Mouse (Mus musculus) urinary bladder, adult 18-20 months (tissue): ENCODE measurements at regions not wholly inside any gene's neighbourhood (a gene's known extent, or its start where the extent isn't known, plus 50 kb on each side); places are given as distances from the start of the nearest gene placed in this dataset.

Experiments used
- DNase-seq, 2 experiments: peaks; one replicate each; pipeline ENCODE4 v3.0.0; 2022; ENCODE audit warnings: low spot score in 2 of 2, mixed read lengths in 2 of 2

DNA sequence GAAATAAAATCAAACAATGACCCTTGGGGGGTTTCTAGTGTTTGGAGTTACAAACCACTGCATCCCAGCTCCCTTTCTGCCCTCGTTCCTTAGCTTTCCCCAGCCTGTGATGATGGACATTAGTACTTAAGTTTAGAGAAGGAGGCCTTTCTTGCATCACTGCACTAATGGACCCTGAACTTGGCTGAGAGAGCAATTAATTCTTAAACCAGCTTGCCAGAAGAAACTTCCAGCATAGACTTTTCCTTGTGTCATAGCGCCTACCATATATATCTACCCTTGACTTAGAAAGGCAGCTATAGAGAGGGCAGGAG lies 303.9 kb upstream of the Sel1l start:
- no peak for DNase-seq

DNA sequence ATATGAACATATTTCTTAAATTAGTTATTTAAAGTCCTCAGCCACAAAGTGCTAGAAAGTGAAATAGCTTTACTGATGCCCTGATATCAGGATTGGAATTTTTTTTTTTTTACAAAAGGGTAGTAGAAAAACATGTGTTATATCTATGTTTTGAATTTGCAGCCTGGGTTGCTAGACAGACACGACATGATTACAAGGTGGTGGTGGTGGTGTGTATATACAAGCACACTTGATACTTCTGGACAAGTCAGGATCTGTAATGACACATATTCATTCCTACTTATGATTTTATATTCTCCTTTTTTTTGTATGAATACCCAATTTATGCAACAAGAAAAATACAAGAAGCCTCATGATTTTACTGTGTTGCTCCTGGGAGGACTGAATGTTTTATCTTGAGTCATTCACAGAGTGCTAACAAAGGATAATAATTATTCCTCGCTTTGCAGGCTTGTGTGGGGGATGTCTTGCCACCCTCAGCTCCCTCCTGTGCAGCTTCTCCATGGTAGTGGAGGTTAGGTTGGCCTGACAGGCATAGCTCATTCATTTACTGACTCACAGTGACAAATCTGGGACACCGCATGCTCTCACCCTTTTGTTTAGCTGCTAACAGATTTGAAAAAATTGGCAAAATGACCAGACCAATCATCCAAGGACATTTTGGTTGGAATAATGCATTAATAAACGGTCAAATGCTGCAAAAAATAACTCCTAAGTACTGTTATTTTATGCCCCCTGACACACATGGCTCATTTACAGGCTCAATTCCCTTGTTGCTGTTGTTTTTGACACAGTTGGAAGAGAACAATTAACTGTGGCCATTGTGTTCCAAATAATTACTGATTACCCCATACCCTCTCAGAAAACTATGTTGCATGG lies 303.3 kb upstream of the Sel1l start:
- DNase-seq = no peak

DNA sequence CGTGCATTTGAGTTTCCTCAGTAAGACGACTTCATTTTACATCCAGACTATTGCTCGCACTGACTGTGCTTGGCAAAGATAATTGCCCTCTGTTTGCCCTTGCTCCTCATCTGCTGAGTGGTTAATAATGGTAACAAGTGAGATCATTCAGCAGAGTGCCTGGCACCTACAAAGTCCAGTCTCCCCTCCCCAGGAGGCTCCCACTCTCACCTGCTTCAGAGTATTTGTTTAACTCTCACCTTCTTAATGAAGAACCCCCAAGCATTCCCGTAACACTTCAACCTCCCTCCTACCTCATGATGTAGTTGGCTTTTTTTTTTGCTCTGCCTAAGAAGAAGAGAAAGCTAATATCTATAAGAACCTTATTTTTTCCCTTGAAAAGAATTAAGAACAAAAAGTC lies 288.6 kb upstream of the Sel1l start:
- no peak for DNase-seq

DNA sequence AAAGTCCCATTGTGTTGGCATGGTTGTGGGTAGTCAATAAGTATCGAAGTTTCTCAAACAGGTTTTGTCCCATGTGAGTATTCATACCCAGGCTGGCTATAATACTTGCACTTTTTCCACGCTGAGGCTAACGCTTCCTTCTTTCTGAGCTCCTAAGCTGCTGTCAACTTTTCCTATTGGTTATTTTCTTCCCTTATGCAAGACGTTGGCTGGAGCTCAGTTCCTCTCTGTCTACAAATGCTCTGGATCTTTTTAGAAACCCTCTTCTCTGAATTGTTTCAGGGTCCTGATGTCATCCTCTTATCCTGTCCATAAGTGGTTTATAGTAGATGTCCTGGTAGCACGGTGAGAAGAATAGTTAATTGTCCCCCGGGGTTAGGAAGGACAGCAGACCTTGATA lies 278.7 kb upstream of the Sel1l start:
- no peak for DNase-seq

DNA sequence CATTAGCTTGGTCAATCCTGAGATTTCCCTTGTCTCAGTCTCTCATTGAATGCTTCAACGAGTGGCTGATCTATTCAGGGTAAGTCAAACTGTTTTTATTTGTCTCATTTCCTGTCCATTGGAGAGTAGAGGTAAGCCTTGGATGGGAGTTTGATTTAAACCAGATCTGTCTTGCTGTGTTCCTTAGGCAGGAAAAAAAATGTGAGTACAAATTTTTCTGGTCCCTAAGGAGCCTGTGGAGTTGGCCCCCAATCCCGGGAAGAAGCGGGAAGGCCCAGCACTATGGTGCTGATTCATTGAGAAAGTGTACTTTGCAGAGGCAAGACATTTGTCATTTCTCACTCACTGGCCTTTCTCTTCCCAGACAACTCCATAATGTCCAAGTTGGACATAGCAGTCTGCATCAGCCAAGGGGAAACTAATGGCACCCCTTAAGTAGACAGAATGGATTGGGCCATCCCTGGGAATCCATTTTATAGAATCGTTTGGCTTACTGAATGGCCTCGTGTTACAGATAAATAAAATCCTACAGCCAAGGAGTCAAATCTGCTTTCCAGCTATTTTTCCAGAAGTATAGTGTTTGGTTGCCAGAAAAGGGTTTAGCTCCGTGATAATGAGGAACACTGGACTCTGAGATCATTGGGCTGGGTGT lies 271.3 kb upstream of the Sel1l start:
- no peak for DNase-seq

DNA sequence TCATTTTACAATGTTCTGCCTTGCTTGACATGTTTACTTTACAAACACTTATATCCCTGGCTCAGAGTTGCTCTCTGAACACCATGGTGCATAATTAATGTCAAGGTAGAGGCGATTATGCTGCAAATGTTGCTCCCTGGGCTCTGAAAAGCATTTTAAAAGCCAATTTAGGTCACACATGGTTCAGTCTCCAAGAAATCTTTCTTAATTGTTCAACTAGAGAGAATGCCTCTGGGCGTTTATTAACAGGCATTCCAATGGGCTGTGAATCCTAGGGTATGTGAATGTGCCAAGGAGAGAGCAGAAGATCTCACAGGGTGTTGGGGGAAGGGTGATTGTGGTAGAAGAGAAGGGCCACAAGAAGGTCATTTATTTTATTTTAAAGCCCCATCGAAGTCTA lies 260.7 kb upstream of the Sel1l start:
- no peak for DNase-seq

DNA sequence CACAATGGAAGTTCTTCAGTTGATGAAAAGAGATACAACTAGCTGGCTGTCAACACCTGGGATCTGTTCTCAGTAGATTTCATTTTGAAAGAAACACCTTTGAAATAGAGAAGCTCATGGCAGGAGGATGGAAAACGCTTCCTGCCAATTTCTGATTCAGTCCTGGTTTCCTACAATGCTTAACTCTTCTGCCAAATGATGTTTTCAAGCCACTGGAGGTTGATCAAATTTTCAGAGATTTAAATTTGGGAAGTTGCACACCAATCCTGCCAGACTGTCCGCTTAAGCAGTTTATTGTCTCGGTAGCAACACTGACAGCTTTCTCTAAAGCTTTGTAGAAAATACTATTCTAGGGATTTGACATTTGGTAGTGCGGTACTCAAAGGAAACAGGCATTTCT lies 251.1 kb upstream of the Sel1l start:
- DNase-seq = no peak

DNA sequence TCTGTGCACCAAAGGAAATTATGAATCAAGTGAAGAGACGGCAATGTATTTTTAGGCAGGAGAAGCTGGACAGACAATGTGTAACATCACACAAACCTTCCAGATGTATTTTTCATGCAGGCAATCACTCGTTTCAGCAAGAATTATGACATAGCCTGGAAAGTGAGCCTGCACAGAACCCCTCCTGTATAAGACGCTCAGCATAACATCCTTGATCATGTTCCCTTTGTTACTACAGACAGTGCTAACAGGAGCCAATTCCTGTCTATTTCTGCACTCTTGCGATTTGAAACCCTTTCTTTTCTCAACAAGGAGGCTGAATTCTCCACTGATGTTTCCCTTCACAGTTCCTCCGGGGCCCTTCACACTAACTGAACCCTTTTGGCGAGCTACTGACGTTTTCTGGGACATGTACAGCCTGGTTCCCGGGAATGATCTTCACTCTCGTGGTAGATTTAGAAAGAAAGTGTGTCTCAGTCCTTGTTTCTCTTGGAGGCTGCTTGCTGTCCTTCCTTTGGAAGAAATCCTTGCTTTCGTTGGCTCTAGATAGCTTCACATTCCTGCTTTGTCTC lies 243.9 kb upstream of the Sel1l start:
- no peak for DNase-seq

DNA sequence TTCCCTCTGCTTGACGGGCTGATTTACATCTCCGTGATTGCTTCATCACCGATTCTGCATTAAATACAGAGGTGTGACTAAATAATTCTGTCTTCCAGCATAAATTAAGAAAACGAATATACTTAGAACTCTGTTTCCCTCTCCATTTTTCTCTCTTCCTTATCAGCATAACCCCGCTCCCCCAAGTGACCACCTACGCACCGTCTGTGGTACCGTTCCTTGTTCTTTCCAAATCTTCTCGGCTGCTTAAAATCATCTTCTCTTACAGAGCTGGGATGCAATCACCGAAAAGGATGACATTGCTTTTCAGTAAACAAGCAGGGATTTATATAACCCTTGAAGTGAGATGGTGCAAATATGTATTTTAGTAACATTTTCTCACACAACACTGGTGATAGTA lies 224.3 kb upstream of the Sel1l start:
- DNase-seq = no peak

DNA sequence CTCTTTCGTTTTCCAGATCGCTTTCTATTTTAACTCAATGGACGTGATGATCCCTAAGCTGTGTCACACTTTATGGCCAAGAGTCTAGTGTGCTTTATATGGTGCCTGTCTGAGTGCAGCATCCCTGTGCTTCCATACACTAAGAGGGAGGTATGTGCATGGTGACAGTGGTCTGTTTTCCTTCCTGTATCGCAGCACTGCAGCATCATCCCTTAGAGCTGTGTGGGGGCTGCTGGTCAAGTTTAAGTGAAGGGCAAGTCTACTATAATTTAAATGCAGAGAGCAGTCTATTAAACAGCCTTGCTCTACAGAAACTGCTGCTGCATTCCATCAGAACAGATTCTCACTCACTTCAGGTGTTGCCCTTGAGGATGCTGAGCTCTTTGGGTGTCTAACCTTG lies 213.8 kb upstream of the Sel1l start:
- DNase-seq = no peak

DNA sequence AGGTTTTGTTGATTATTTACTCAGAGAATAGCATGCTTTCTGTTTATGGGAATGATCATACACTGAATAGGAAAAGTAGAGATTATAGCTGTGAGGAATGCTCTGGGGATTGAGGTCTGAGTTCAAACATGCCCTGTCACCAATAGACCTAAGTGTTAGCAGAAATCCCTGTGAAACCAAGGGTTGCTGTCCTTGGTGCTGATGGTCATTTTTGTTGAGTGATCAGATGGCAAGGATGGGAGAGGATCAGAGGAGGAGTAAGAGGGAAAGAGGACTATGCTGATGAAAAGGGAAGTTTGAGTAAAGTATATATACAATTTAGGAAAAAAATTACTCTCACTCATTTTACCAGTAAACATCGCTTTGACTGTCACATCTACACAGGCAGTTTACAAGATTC lies 191.5 kb upstream of the Sel1l start:
- no peak for DNase-seq

DNA sequence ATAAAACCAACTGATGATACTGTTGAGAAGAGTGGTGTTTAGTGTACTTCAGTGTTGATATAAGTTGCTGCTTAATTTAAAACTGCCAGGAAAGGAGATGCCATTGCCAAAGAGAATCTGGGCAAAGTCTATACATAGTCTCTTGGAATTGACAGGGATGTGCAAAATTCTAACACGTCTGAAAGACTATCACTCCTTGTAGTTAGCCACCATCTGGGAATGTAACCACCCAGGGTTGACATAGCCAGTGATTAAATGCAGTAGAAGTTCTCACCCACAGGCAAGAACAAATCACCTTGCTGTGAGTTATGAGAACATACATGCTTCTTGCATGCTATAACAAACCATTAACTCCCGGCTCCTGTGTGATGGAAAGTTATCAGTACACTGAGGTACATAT lies 180.2 kb upstream of the Sel1l start:
- DNase-seq = no peak

DNA sequence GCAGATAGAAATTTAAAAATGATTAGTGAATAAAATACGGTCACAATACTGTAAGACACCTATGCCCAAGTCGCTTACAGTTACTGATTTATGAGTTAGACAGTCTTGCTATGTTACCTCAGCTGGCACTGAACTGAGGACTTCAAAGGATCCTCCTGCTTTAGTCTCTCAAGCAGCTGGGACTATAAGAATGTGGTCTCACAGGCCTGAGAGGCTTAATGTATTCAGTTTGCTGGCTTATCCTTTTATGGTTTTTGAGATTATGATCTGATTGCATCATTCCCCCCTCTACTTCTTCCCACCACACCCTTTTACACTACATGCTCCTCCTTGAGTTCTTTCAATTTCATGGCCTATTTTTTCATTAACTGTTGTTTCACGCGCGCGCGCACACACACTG lies 179.4 kb upstream of the Sel1l start:
- DNase-seq = no peak

DNA sequence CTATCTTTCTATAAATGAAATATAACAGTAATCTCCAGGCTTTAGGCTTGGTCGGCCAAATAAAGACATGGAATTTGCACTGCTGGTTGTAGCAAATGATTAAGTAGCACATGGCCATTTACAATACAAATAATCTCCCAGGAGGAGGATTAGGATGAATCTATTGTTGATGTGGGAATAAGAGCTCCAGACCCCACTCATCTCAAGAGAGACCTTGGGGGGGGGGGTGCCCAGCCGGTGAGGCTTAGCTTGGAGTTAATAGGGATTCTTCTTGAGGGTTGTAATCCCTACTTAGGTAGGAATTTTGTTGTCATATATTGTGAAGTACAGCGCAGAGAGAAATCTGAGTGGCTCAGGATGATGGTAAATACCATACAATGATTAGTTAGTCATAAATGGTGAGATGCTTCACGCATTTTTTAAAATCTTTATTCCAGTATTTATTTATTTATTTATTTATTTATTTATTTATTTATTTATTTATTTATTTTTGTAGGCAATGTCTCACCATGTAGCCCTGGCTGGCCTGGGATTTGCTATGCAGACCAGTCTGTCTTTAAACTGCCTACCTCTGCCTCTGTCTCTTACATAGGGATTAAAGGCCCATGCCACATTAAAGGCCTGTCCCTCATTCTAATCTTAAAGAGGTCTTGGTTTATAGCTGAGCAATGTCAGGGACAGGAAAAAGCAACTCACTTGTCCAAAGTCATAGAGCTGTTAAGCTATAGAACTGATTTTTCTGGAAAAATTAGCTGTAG lies 175.7 kb upstream of the Sel1l start:
- DNase-seq = no peak

DNA sequence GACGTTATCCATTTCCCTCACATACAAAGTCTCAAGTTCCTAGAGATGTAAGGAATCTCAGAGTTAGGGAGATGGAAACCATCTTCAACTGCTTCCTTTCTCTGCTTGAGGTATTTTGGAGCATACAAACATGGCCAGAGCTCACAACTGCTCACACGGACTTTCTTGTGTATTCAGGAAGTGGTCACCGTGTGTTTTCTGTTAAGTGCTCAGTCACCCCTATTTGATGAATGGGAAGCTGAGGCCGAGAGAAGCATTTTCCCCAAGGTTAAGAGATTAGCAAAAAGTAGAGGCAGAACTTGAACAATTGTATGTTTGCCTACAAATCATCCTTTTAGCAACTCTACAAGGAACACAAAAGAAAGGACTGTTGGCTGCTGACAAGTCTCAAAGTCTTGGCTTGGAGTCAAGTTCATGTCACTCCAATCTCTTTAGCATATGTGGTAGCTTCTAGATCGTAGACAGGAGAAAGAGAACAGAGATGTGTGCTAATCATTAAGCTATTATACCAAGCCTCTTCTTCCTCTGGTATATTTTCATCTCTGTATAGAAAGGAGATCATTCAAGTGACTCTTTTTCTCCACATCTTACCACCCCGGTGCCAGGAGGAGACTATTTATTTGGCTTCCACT lies 170.8 kb upstream of the Sel1l start:
- no peak for DNase-seq

DNA sequence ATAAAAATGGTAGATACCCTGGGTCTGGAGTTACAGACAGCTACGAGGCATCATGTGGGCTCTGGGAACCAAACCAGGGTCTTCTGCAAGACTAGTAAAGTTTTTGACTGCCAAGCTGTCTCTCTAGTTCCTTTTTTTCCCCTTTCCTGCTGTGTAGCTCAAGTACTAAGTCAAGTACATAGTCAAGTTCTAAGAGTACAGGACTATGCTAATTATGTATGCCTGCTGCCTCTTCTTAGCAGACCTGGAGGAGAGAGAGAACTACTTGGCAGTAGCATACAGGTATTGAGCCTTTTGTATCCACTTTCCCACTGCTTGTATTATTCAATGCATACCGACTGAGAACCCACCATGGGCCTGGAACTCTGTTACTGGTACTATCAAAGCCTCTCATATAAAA lies 166.4 kb upstream of the Sel1l start:
- no peak for DNase-seq

DNA sequence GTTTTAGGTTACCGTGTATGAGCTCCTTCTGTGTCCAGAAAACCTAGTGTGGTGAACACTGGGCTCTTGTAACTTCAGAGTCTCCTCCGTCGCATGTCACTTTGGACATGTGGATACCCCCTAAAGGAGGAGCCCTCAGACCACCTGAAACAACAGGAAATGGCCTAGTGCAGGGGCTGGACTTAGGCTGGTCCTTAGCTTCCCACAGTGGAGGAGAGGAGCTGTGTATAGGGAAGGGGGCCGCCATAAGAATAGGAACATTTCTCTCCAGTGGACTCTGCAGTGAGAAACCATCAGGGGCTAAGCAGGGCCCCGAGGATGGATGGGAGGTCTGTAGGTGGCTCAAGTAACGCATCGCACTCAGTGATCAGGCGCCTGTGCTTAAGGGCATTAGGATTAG lies 165.0 kb upstream of the Sel1l start:
- no peak for DNase-seq

DNA sequence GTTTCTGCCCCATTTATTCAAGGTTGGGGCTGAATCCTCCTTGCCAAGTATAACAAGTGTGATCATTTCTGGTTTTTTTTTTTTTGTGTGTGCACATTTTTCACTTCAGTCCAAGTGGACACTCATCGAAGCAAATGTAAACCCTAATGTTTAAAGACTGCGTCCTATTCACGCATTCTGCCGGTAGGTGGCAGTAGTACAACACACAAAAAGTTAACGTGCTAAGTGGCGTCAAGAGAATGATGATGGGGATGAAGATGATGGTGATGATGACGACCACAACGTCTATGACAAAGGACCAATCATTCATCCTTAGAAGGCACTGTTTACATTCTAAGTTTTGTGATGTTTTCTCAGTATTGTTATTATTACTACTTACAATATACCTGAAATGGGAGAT lies 164.3 kb upstream of the Sel1l start:
- no peak for DNase-seq

DNA sequence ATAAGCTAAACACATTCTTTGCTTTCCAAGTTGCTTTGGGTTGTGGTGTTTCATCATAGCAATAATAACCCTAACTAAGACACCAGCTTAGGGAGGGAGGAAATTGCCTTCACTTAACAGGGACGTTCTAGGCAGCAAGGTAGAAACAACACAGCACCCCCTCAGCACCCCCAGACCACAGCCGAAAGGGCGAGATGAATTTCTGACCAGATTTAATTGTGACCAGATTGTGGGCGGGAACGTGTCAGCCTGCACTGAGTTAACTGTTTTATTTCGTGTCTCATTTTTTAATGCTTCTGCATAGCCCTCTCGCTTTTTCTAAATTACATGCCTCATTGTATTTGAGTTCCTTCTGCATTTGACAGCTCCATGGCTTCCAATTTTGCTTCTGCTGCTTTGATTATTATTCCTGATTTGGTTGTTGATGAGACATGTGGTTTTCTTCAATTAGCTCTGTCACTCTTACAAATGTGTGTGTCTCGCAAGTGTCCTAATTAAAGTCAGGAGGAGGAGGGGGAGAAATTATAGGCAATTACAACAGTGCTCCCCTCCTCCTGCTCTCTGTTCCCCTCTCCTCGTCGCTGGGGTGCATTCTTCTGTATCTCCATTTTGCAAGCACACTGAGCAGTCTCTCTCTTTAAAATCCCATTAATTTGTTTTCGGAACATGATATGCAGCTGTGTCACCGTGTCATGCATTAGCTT lies 155.6 kb upstream of the Sel1l start:
- no peak for DNase-seq

DNA sequence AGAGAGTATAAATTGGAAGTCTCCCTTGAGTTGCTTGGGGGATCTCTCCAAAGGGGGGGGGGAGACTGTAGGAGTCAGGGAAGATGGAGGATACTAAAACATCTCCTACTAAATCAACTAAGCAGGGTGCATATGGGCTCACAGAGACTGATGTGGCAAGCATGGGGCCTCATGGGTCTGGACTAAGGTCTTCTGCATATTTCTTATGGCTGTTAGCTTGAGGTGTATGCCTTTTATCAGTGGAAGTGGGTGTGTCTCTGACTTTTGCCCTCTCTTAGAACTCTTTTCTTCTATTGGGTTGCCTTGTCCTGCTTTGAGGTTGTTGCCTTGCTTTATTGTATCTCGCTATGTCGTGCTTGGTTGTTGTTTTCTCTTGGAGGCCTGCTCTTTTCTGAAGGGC lies 150.1 kb upstream of the Sel1l start:
- no peak for DNase-seq

DNA sequence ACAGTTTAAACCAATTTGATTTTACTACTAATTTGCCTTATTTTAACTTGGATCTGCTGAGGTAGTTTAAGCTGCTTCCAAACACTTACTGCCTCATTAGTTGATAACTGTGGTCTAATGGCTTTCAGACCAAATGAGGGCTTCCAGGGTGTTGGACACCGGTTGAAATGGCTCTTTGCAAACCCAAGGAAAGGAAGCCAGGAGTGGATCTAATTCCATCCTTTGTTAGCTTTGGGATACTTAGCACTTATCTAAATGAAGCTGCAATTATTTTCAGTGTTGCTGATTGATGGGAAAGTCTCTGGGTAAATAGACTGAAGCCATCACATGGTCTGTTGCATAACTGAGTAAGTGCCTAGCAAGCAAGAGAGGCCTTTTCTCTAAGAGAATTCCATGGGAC lies 148.4 kb upstream of the Sel1l start:
- no peak for DNase-seq

DNA sequence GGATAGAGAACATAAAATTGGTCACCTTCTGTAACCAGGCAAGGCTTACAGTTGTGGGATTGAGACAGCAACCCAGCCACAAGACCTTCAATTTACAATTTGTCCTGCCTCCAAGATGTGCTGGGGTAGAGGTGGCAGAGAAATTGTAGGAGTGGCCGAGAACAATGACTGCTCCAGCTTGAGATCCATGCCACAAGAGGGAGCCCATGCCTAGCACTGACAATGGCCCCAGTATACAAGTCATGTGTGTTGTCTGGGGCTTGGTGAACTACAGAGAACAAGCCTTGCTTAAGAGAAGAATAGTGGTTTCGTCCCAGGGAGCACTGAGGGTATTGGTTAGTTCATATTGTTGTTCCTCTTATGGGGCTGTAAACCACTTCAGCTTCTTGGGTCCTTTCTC lies 146.6 kb upstream of the Sel1l start:
- DNase-seq = no peak
